Mouse (Mus musculus) left cerebral cortex, adult 2 months (tissue): Measurements from ENCODE around the gene Trio. TPM values are rescaled to one million over a fixed set of nuclear protein-coding genes. Genes with fewer than 3 reads are reported as not detected.
"Not testable (repeated sequence)": the region's sequence is repeated elsewhere in the genome, so short reads cannot be mapped to it uniquely, and the experiment has no call there.

Source experiments
- DNase-seq, 2 experiments: peaks; one replicate each; pipeline ENCODE4 v3.0.0; 2021 to 2022; ENCODE audit warnings: low spot score in 2 of 2, mixed read lengths in 1 of 2; ENCODE audit errors: extremely low spot score in 1 of 2
- H3K27ac ChIP-seq: fragments of 200-600 bp; 2 replicates; pipeline ENCODE4 v1.8.1; 2022
- H3K4me3 ChIP-seq: fragments of 200-600 bp; 2 replicates; pipeline ENCODE4 v1.8.1; 2022
- CTCF ChIP-seq: fragments of 200-600 bp; IDR thresholded peaks from 2 replicates; pipeline ENCODE4 v1.8.1; 2022; ENCODE audit warnings: antibody characterized with exemption, mild to moderate bottlenecking, moderate library complexity
- intact Hi-C: fragments of 180-260 bp; cut with DNase I; formaldehyde crosslinking; loops from one replicate; pipeline ENCODE4 v1.15.1; 2025
- total RNA-seq, 2 experiments: library from RNA; stranded (reverse); gene quantifications; 2 replicates each; pipeline ENCODE4 v1.2.3; 2021

Trio gene
- total RNA-seq, 2 experiments from 2014 or later = 252 to 279 TPM

- TF ChIP-seq CTCF = no peak
- H3K27ac ChIP-seq = no peak overlapping the region
- no peak overlapping the region for H3K4me3 ChIP-seq
- intact Hi-C loops = loop anchor here (10.0 kb wide), 1 partner anchor 517 kb away; no protein-coding TSS in a partner anchor
- no peak for DNase-seq
These were observed 194.0 kb downstream of the Trio start for GRCm38 (mm10) chr15:27831646-27832045.

- H3K4me3 ChIP-seq, H3K27ac ChIP-seq, DNase-seq: not testable (repeated sequence)
- intact Hi-C loops = loop anchor here (5.0 kb wide), 1 partner anchor 171 kb away; no protein-coding TSS in a partner anchor
These were observed 197.8 kb downstream of the Trio start for GRCm38 (mm10) chr15:27827871-27828270.

DNA sequence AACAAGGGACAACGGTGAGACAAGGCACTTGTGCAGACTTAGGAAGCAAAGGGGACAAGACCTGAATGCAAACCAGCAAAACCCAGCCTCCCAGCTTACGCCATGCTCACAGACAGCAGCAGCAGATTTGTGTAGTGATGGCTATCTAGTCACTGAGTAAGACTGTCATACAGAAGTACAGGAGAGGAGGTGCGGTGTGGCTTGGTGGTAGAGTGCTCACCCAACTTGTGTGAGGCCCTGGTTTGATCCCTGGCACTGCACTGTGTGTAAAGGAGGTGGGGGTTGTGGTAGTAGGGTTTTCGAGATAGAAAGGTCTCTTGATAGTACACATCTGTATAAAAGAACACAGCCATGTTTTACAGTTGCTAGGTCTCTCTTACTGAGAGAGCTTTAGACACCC is 198.8 kb downstream of the Trio start:
- no peak for TF ChIP-seq CTCF
- H3K27ac ChIP-seq = no peak overlapping the region
- intact Hi-C loops = loop anchor here (5.0 kb wide), 1 partner anchor 170 kb away; no protein-coding TSS in a partner anchor
- no peak for DNase-seq
- no peak overlapping the region for H3K4me3 ChIP-seq

DNA sequence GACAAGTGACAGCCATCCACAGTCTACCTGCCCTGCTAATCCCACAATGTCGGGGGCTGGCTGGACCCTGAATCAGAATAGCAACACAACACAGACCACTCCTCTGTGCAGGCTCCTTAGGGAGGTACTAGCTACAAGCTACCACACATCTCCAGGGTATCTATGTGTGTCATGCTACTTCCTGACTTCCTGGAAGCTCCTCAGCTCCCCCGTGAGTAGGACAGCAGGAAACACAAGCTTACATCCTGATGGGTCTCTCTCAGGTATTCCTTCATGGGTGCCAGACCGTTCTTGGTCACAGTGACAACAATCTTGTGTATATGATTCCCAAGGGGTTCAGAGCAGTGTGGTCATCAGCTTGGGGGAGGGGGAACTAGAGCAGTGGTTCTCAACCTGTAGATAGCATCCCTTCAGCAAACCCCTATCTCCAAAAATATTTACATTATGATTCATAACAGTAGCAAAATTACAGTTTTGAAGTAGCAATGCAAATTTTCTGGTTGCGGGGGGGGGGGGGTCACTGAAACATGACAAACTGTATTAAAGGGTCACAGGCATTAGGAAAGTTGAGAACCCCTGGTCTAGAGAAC is 199.5 kb downstream of the Trio start:
- intact Hi-C loops = loop anchor here (5.0 kb wide), 1 partner anchor 169 kb away; no protein-coding TSS in a partner anchor

GRCm38 (mm10) chr15:27825390-27825789 is 200.3 kb downstream of the Trio start:
- no peak for DNase-seq
- H3K27ac ChIP-seq = no peak overlapping the region
- intact Hi-C loops = loop anchor here (2.0 to 5.0 kb wide), 2 partner anchors 73 to 168 kb away; no protein-coding TSS in a partner anchor
- H3K4me3 ChIP-seq = no peak overlapping the region
- no peak for TF ChIP-seq CTCF

More for the DNA sequence above, 199.5 kb downstream of the Trio start:
- H3K4me3 ChIP-seq = no peak overlapping the region
- DNase-seq = no peak
- H3K27ac ChIP-seq = no peak overlapping the region
- TF ChIP-seq CTCF = no peak; the same call in 1 of the 2 replicates

GRCm38 (mm10) chr15:27823581-27823980 is 202.1 kb downstream of the Trio start:
- peak; percentile 67 for TF ChIP-seq CTCF
- no peak for DNase-seq
- intact Hi-C loops = no loop called here

GRCm38 (mm10) chr15:27822461-27822860 is 203.2 kb downstream of the Trio start:
- no peak for TF ChIP-seq CTCF
- H3K27ac ChIP-seq = no peak overlapping the region
- no peak for DNase-seq
- intact Hi-C loops = no loop called here
- H3K4me3 ChIP-seq = no peak overlapping the region

More at GRCm38 (mm10) chr15:27823581-27823980, 202.1 kb downstream of the Trio start:
- Histone ChIP-seq H3K4me3 (no peak overlapping the region), H3K27ac (peak overlapping the region; percentile 11; the same call in 1 of the 2 replicates)

DNA sequence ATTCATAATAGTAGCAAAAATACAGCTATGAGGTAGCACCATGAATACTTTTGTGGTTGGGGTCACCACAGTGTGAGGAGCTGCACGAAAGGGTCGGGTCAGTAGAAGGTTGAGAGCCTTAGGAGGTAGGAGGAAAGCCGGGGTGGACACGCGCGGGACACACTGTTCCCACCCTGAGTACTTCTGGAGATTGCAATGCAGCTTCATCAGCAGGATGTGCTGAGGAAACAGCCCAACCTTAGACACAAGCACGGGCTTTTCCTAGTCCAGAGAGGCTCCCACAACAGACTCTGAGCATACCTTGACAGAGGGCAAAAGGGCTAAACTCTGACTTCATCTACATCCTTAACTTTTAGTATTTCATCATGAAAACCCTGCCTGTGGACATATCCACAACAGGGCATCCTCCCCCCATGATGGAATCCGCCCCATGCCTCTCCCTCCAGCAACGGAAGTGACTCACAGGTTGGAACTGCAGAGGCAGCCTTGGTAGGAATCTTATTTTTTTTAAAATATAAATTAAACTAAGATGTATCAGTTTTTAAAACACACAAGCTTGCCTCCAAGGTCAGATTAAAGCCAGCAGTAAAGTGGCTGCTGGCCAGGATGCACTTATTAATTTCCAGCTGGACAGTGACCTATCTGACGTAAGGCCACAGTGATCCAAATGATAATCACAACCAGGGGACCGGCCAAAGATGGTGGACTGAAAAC is 203.8 kb downstream of the Trio start:
- intact Hi-C loops = no loop called here
- H3K27ac ChIP-seq = no peak overlapping the region; the same call in 1 of the 2 replicates
- H3K4me3 ChIP-seq = no peak overlapping the region
- TF ChIP-seq CTCF = no peak
- no peak for DNase-seq

DNA sequence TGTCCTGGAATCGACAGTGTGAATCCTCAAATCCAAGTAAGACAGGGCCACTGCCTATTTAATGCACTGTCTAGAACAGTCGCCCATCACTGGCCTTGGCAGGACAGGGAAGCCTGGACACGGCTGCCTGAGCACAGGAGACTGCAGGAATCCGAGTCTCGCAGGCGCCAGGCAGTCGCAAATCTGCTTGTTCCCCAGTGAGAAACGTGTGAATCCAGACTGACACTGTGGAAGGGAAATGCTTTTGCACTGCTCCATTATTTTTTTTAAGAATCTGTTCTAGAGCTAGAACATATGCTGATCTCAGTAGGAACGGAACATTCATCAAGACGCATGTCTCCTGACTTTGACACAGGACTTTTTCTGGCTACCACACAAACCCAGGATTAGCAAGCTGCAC is 208.6 kb downstream of the Trio start:
- intact Hi-C loops = no loop called here
- H3K27ac ChIP-seq = peak overlapping the region; percentile 85
- no peak overlapping the region for H3K4me3 ChIP-seq
- no peak for DNase-seq
- TF ChIP-seq CTCF = no peak

DNA sequence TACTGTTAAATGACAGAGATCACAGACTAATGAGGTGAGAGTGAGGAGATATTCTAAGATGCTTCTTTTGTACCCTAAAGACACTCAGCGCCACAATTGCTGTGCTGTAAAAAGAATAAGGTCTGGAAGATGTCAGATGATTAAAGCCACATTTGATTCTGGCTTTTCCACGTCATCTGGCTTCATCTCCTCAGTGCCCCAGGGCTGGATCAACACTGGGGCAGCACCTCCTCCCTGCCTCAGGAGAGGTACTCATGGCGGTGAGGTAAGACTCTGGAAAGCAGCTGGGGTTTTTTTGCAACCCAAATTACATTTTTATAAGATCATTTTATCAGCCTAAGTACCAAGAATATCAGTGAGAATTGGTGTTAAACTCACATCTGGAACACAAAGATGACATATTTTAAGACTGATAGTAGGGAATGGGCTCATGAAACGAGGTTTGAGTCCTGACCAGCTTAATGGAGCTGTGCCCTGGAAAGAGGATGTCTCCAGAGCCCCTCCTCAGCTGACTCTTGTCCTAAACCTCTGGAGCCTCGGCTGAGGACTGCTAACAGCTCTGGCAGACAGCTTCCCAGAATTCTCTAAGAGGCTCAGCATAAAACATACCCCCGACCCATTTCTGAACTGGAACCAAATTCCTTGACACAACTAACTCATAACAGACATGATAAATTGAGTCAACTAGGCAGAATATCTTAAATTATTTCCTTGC is 210.8 kb downstream of the Trio start:
- no peak for DNase-seq
- Histone ChIP-seq H3K27ac (peak overlapping the region; percentile 1; the same call in 1 of the 2 replicates), H3K4me3 (no peak overlapping the region)
- TF ChIP-seq CTCF = no peak
- intact Hi-C loops = no loop called here

DNA sequence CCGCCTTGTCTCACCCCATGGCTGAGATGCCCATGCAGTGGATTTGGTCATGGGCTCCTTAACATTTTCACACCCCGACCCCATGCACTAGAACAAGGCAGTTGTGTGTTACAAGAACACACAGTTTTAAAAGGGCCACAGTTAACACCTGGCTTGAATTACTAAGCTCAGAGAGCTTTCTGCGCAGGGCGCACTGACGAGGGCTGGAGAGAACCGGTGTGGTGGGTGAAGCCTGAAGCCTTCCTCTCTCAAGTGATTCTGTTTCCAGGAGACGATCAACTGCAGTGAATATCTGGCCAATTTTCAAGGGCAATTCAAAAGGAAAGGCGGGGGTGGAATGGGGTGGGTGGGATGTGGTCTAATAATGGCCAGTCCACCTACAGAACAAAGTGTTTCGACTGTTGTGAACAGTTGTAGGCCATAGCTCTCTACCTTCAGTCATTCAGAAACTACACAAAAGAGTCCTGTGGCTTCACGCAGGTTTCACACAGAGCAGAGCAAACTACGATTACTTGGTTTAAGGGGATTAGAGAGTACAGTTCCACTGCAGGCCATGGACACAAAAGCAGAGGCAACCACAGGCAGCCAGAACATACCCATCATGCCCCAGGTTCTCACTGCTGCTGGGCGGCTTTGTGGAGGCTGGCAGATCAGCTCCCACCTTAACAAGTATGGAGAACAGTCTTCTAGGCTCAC is 214.7 kb downstream of the Trio start:
- DNase-seq = no peak
- no peak for TF ChIP-seq CTCF
- no peak overlapping the region for H3K4me3 ChIP-seq
- intact Hi-C loops = no loop called here
- H3K27ac ChIP-seq = peak overlapping the region; percentile 8; the same call in 1 of the 2 replicates
